Mouse (Mus musculus): ENCODE measurements around the gene Bard1. TPM values are rescaled to one million over a fixed set of nuclear protein-coding genes. Genes with fewer than 3 reads are reported as not detected.

Bard1 gene
- polyA plus RNA-seq, 1 experiment from 2014 or later = 2.3 TPM

DNA sequence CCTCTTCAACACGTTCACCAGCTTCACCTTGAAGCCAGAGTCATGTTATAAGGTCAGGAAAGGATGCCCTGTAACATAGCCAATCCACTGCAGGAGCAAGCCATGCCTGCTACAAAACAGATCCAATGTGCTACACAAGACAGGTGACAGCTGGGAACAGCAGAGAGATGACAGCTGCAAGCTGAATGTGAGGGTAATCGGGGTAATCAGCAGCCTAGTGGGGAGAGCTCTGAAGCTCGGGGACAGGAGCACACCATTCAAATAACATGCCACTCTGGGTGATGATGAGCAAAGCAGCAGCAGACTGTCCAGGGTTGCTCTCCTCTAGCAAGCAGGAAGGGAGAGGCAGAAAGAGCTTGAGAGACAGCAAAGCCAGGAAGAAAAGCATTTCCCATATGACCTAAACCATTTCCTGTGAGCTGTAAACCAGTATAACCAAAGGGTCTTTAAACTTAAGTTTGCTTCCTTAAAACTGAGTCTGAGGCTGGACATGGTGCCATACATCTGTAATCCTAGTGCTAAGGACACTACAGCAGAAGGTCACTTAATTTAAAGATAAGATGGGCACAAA, 2.9 kb downstream of the Bard1 start:
- no peak overlapping the region for H3K9ac ChIP-seq
- 0 out of 2 replicates have a peak overlapping the region, but pooled peaks have one; percentile 7 for H3K4me3 ChIP-seq (replicated peaks)
- 0 out of 2 replicates have a peak, but pooled peaks cover 3% of the 10 kb centered on the region for H3K9me3 ChIP-seq (replicated peaks)
- ATAC-seq (replicated peaks; ENCODE audit: low FRiP score) = no peak
- WGBS = 26% methylated on average over 3 of the region's 3 CpGs
- peak overlapping the region; percentile 27 for H3K4me2 ChIP-seq
- no peaks in the 10 kb centered on the region for H3K27me3 ChIP-seq
- no peaks in the 10 kb centered on the region for H3K36me3 ChIP-seq
- peak overlapping the region; percentile 1; the same call in 1 of the 2 replicates for H3K27ac ChIP-seq
- peaks cover 22% of the 10 kb centered on the region; the same call in 1 of the 2 replicates for H3K4me1 ChIP-seq

GRCm38 (mm10) chr1:71096031-71096430, 6.9 kb downstream of the Bard1 start:
- 100% methylated on average over 1 of the region's 1 CpGs for WGBS
- H3K9me3 ChIP-seq (replicated peaks) = 0 out of 2 replicates have a peak, but pooled peaks cover 3% of the 10 kb centered on the region
- no peak overlapping the region for H3K4me3 ChIP-seq (replicated peaks)
- peaks cover 18% of the 10 kb centered on the region; the same call in 1 of the 2 replicates for H3K4me1 ChIP-seq
- no peak for ATAC-seq (replicated peaks; ENCODE audit: low FRiP score)
- H3K27me3 ChIP-seq = no peaks in the 10 kb centered on the region
- H3K27ac ChIP-seq = no peak overlapping the region
- H3K4me2 ChIP-seq = no peak overlapping the region
- H3K9ac ChIP-seq = no peak overlapping the region
- H3K36me3 ChIP-seq = no peaks in the 10 kb centered on the region

GRCm38 (mm10) chr1:71095211-71095805, 7.6 kb downstream of the Bard1 start:
- H3K4me2 ChIP-seq = no peak overlapping the region
- no peak overlapping the region for H3K27ac ChIP-seq
- H3K4me3 ChIP-seq (replicated peaks) = no peak overlapping the region
- H3K9me3 ChIP-seq (replicated peaks) = 0 out of 2 replicates have a peak, but pooled peaks cover 3% of the 10 kb centered on the region
- 91% methylated on average over 2 of the region's 2 CpGs for WGBS
- H3K36me3 ChIP-seq = no peaks in the 10 kb centered on the region
- no peak overlapping the region for H3K9ac ChIP-seq
- ATAC-seq (replicated peaks; ENCODE audit: low FRiP score) = no peak
- peaks cover 12% of the 10 kb centered on the region; the same call in 1 of the 2 replicates for H3K4me1 ChIP-seq
- H3K27me3 ChIP-seq = no peaks in the 10 kb centered on the region

DNA sequence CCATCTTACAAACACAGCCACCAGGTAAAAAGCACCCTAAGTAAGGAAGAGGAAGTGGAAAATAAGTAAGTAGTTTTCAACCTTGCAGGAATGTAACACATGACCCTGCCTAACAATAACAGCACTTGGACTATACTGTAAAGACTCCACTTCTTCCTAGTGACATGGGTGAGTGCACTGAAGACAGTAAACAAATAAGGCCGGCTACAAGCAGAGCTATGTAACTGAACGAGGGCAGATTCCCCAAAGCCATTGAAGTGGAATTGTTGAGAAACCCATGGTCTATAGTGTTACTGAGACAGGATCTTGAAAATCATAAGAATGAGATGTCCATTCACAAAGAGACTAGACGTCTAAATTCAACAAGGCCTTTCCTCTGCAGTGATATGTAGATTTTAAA, 27.3 kb downstream of the Bard1 start:
- WGBS = 53% methylated on average over 3 of the region's 3 CpGs
- H3K9ac ChIP-seq = no peak overlapping the region
- no peaks in the 10 kb centered on the region for H3K9me3 ChIP-seq (replicated peaks)
- H3K27me3 ChIP-seq = no peaks in the 10 kb centered on the region
- H3K4me1 ChIP-seq = no peaks in the 10 kb centered on the region
- peak; percentile 89 for ATAC-seq (replicated peaks; ENCODE audit: low FRiP score)
- no peaks in the 10 kb centered on the region for H3K36me3 ChIP-seq
- H3K4me3 ChIP-seq (replicated peaks) = no peak overlapping the region
- no peak overlapping the region for H3K4me2 ChIP-seq
- H3K27ac ChIP-seq = 0 out of 2 replicates have a peak overlapping the region, but pooled peaks have one; percentile 18

GRCm38 (mm10) chr1:71070771-71071170, 32.2 kb downstream of the Bard1 start:
- H3K9ac ChIP-seq = no peak overlapping the region
- no peaks in the 10 kb centered on the region for H3K36me3 ChIP-seq
- no peak overlapping the region for H3K4me3 ChIP-seq (replicated peaks)
- no peak overlapping the region for H3K27ac ChIP-seq
- ATAC-seq (replicated peaks; ENCODE audit: low FRiP score) = no peak
- no peaks in the 10 kb centered on the region for H3K9me3 ChIP-seq (replicated peaks)
- no peak overlapping the region for H3K4me2 ChIP-seq
- H3K4me1 ChIP-seq = no peaks in the 10 kb centered on the region
- H3K27me3 ChIP-seq = no peaks in the 10 kb centered on the region

- Histone ChIP-seq H3K4me3 (replicated peaks) (no peak overlapping the region), H3K36me3 (peaks cover 5% of the 10 kb centered on the region; the same call in 1 of the 2 replicates), H3K9ac (no peak overlapping the region), H3K27ac (no peak overlapping the region), H3K4me1 (no peaks in the 10 kb centered on the region), H3K27me3 (no peaks in the 10 kb centered on the region), H3K4me2 (no peak overlapping the region), H3K9me3 (replicated peaks) (no peaks in the 10 kb centered on the region)
- no peak for ATAC-seq (replicated peaks; ENCODE audit: low FRiP score)
- WGBS = 94% methylated on average over 3 of the region's 3 CpGs
Measured at GRCm38 (mm10) chr1:71068728-71069304, 34.1 kb downstream of the Bard1 start.

DNA sequence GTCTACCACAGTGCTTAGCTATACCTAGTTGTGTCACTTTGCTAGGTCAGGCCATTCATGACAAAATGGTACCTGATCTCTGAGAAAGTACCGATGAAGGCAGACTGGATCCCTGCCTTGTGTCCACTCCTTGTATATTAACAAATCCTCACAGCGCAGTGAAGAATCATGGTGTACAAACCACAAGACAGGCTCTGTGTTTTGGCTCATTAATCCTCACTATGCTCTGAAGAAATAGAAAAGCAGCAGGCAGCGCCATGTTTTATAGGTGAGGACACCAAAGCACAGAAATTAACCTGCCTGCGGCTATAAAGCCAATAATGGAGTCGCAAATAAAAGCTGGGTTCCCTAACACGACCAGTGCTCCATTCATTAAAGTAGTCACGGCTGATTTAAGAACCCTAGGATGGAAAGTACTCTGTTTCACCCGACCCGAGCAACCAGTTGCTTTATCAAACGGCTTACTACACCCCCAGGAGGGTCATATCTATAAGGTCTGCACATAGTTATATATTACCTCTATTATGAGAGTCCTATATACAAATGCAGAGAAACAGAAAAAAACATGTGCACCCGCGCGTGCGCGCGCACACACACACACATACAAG, 39.0 kb downstream of the Bard1 start:
- Histone ChIP-seq H3K27me3 (no peaks in the 10 kb centered on the region), H3K4me1 (no peaks in the 10 kb centered on the region), H3K9me3 (replicated peaks) (no peaks in the 10 kb centered on the region), H3K36me3 (peaks cover 5% of the 10 kb centered on the region; the same call in 1 of the 2 replicates), H3K9ac (no peak overlapping the region), H3K4me2 (no peak overlapping the region), H3K4me3 (replicated peaks) (no peak overlapping the region), H3K27ac (no peak overlapping the region)
- 64% methylated on average over 16 of the region's 16 CpGs for WGBS
- ATAC-seq (replicated peaks; ENCODE audit: low FRiP score) = no peak

GRCm38 (mm10) chr1:71056143-71056542, 46.8 kb downstream of the Bard1 start:
- Histone ChIP-seq H3K4me1 (no peaks in the 10 kb centered on the region), H3K9ac (no peak overlapping the region), H3K36me3 (0 out of 2 replicates have a peak, but pooled peaks cover 12% of the 10 kb centered on the region), H3K4me2 (no peak overlapping the region), H3K9me3 (replicated peaks) (no peaks in the 10 kb centered on the region), H3K27me3 (no peaks in the 10 kb centered on the region), H3K27ac (no peak overlapping the region), H3K4me3 (replicated peaks) (no peak overlapping the region)
- WGBS = 60% methylated on average over 4 of the region's 4 CpGs
- no peak for ATAC-seq (replicated peaks; ENCODE audit: low FRiP score)

DNA sequence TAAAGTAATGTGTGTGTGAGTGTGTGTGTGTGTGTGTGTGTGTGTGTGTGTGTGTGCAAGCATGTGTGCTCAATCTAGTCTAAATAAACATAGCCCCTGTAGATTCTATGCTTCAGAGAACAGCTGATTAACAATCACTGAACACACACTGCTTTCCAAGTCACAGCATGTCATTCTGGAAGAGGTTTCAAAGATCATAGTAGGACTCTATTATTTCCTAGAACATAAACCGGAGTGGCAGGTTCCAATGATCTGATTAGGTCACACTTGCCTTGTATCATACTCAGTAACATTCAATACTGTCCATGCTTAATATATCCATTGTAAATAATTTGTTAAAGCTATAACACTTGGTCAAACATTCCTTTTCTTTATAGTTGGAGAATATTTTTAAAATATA, 47.5 kb downstream of the Bard1 start:
- WGBS = 67% methylated on average over 1 of the region's 1 CpGs
- Histone ChIP-seq H3K27me3 (no peaks in the 10 kb centered on the region), H3K9me3 (replicated peaks) (no peaks in the 10 kb centered on the region), H3K9ac (no peak overlapping the region), H3K27ac (no peak overlapping the region), H3K36me3 (0 out of 2 replicates have a peak, but pooled peaks cover 12% of the 10 kb centered on the region), H3K4me2 (no peak overlapping the region), H3K4me1 (no peaks in the 10 kb centered on the region), H3K4me3 (replicated peaks) (no peak overlapping the region)
- ATAC-seq (replicated peaks; ENCODE audit: low FRiP score) = no peak

GRCm38 (mm10) chr1:71052756-71053155, 50.2 kb downstream of the Bard1 start:
- Histone ChIP-seq H3K4me1 (no peaks in the 10 kb centered on the region), H3K36me3 (0 out of 2 replicates have a peak, but pooled peaks cover 9% of the 10 kb centered on the region), H3K27ac (no peak overlapping the region), H3K9ac (no peak overlapping the region), H3K4me2 (no peak overlapping the region), H3K4me3 (replicated peaks) (no peak overlapping the region), H3K27me3 (no peaks in the 10 kb centered on the region), H3K9me3 (replicated peaks) (no peaks in the 10 kb centered on the region)
- 84% methylated on average over 2 of the region's 2 CpGs for WGBS
- no peak for ATAC-seq (replicated peaks; ENCODE audit: low FRiP score)

DNA sequence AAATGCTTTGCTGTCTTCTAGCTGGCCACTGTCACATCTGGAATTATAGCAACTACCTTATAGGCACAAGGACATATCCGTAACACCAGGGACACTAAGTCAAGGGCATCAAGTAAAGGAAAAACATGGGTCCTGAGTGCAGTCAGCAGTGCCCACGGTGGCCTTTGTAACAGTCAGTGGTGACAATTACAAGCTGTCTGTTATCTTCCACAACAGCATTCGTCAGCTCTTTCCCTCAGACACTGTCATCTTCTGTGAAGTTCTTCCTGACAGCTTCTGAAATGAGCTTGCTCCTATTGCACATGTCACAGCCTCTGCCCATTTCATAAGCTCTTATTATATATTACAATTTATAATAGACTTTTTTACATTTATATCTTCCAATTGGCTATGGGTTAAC, 50.7 kb downstream of the Bard1 start:
- Histone ChIP-seq H3K27ac (no peak overlapping the region), H3K4me1 (no peaks in the 10 kb centered on the region), H3K36me3 (0 out of 2 replicates have a peak, but pooled peaks cover 9% of the 10 kb centered on the region), H3K27me3 (no peaks in the 10 kb centered on the region), H3K4me2 (no peak overlapping the region), H3K4me3 (replicated peaks) (no peak overlapping the region), H3K9ac (no peak overlapping the region), H3K9me3 (replicated peaks) (no peaks in the 10 kb centered on the region)
- WGBS = 93% methylated on average over 3 of the region's 3 CpGs
- no peak for ATAC-seq (replicated peaks; ENCODE audit: low FRiP score)

DNA sequence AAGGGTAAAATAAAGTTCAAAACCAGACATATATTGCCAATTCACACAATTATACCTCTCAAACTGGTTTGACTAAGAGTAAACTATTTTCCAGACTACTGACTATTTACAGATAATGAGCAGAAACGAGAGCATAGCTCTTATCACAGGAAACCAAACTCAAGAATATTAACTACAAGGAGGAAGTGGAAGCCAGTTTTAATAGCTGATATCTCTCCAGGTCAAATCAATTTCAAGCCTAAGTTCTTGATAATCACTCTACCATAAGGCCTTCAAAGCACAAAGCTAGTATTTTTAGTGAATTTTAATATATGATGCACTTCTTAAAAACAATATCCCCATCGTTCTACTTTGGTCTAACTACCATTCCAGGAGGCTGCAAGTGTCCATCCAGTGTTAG, 57.8 kb downstream of the Bard1 start:
- Histone ChIP-seq H3K36me3 (0 out of 2 replicates have a peak, but pooled peaks cover 6% of the 10 kb centered on the region), H3K27ac (no peak overlapping the region), H3K4me2 (no peak overlapping the region), H3K9me3 (replicated peaks) (no peaks in the 10 kb centered on the region), H3K9ac (no peak overlapping the region), H3K4me3 (replicated peaks) (no peak overlapping the region), H3K27me3 (no peaks in the 10 kb centered on the region), H3K4me1 (no peaks in the 10 kb centered on the region)
- no peak for ATAC-seq (replicated peaks; ENCODE audit: low FRiP score)
- 71% methylated on average over 2 of the region's 2 CpGs for WGBS

All from kidney, embryonic 15.5 days (tissue).